Mouse (Mus musculus): Measurements from ENCODE around the gene Myo10. TPM values are rescaled to one million over a fixed set of nuclear protein-coding genes. Genes with fewer than 3 reads are reported as not detected.

Gene Myo10
- polyA plus RNA-seq, 1 experiment from 2014 or later: 40.5 TPM

DNA sequence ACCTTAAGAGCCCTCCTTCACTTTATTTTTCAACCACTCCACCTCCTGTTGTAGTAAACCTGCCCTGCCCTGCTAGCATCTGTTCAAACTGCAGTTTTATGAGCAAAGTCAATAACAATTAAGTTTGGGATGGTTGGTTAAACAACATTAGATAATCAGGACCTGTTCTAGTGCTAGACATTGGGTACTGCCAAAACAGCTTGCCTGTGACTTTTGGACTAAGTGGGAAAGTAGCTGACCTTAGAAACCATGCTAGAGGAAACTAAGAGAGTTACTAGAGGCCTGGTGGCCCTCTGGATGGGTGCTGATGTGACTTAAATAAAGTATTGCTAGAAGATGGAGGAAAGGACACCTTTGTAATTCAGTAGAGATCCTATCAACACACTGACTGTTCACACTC is 199.7 kb downstream of the Myo10 start:
- no peak for ATAC-seq (replicated peaks; ENCODE audit: low FRiP score)
- Histone ChIP-seq H3K36me3 (no peaks in the 10 kb centered on the region), H3K9ac (no peak overlapping the region), H3K9me3 (replicated peaks) (no peaks in the 10 kb centered on the region), H3K27me3 (no peaks in the 10 kb centered on the region), H3K27ac (no peak overlapping the region), H3K4me1 (no peaks in the 10 kb centered on the region), H3K4me3 (replicated peaks) (no peak overlapping the region), H3K4me2 (no peak overlapping the region)

DNA sequence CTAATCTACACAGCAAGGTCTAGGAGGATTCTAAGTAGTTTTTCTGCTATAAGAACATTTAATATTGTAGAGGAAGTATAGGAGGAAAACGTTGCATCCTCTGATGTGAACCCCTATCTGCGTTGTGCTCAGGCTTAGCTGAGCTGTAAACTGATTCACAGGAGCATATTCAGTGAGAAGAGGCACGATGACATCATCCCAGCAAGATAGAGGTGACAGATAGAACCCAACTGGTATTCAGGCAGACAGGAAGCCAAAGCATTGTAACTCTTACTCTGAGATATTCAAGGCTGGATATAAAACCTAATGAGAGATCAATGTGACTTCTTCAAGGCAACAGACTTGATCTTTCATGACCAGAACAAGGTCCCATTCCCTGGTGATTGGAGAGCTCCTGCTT is 200.3 kb downstream of the Myo10 start:
- WGBS: 56% methylated on average over 3 of the region's 3 CpGs
- ATAC-seq (replicated peaks; ENCODE audit: low FRiP score): no peak
- H3K36me3 ChIP-seq: no peaks in the 10 kb centered on the region

DNA sequence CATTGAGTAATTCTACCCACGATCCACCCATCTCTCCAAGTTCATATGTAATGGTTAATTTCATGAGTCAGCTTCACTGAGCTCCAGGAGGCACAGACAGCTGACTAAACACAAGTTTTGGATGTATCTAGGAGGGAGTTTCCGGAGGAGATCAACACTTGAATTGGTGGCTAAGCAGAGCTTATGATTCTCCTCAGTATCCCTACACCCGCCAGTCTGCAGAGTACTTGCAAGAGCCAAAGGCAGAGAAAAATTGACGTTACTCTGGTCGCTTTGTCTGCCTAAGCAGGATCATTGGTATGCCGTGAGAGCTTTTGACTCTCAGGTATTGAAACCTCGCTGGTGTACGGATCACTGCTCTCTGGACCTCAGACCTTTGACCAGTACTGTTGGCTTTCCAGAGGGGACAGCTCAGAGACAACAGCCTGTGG is 204.2 kb downstream of the Myo10 start:
- no peak overlapping the region for H3K4me2 ChIP-seq
- no peaks in the 10 kb centered on the region for H3K36me3 ChIP-seq
- no peaks in the 10 kb centered on the region for H3K27me3 ChIP-seq
- WGBS: 68% methylated on average over 8 of the region's 8 CpGs
- peak overlapping the region; percentile 14; the same call in 1 of the 2 replicates for H3K27ac ChIP-seq
- no peak overlapping the region for H3K4me3 ChIP-seq (replicated peaks)
- no peaks in the 10 kb centered on the region for H3K9me3 ChIP-seq (replicated peaks)
- no peak overlapping the region for H3K9ac ChIP-seq
- H3K4me1 ChIP-seq: 0 out of 2 replicates have a peak, but pooled peaks cover 5% of the 10 kb centered on the region
- peak; percentile 77 for ATAC-seq (replicated peaks; ENCODE audit: low FRiP score)

More for the DNA sequence above, 200.3 kb downstream of the Myo10 start:
- Histone ChIP-seq H3K9me3 (replicated peaks) (no peaks in the 10 kb centered on the region), H3K4me3 (replicated peaks) (no peak overlapping the region), H3K27ac (no peak overlapping the region), H3K27me3 (no peaks in the 10 kb centered on the region), H3K4me2 (no peak overlapping the region), H3K9ac (no peak overlapping the region), H3K4me1 (no peaks in the 10 kb centered on the region)

DNA sequence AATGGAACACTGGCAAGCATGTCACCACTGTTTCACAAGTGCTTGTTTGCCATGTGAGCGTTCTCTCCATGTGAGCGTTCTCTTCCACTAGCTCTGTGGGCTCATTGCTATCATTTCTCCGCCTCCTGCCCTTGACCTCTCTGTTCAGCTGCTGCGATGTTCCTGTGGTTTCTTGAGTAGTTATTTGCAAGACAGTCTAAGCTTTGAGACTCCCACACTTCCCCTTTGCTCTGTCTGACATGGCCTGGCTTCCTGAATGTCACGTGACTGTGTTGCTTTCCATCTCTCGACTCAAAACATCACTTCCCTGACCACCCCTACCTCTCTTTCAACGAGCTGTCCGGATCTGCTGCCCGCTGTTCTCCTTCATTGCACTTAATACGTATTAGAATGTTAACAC is 206.1 kb downstream of the Myo10 start:
- Histone ChIP-seq H3K9me3 (replicated peaks) (no peaks in the 10 kb centered on the region), H3K9ac (no peak overlapping the region), H3K4me1 (0 out of 2 replicates have a peak, but pooled peaks cover 5% of the 10 kb centered on the region), H3K4me2 (no peak overlapping the region), H3K36me3 (no peaks in the 10 kb centered on the region), H3K27ac (no peak overlapping the region), H3K4me3 (replicated peaks) (no peak overlapping the region), H3K27me3 (no peaks in the 10 kb centered on the region)
- no peak for ATAC-seq (replicated peaks; ENCODE audit: low FRiP score)
- 57% methylated on average over 10 of the region's 10 CpGs for WGBS

GRCm38 (mm10) chr15:25830426-25830825 is 208.1 kb downstream of the Myo10 start:
- Histone ChIP-seq H3K9me3 (replicated peaks) (no peaks in the 10 kb centered on the region), H3K9ac (no peak overlapping the region), H3K27me3 (no peaks in the 10 kb centered on the region), H3K36me3 (no peaks in the 10 kb centered on the region), H3K4me2 (no peak overlapping the region), H3K27ac (0 out of 2 replicates have a peak overlapping the region, but pooled peaks have one; percentile 5), H3K4me3 (replicated peaks) (no peak overlapping the region), H3K4me1 (0 out of 2 replicates have a peak, but pooled peaks cover 7% of the 10 kb centered on the region)
- 58% methylated on average over 2 of the region's 2 CpGs for WGBS
- no peak for ATAC-seq (replicated peaks; ENCODE audit: low FRiP score)

- no peaks in the 10 kb centered on the region; the same call in 1 of the 2 replicates for H3K9me3 ChIP-seq (replicated peaks)
- 69% methylated on average over 2 of the region's 2 CpGs for WGBS
- H3K27me3 ChIP-seq: no peaks in the 10 kb centered on the region
- no peak overlapping the region for H3K27ac ChIP-seq
- H3K9ac ChIP-seq: no peak overlapping the region
- H3K4me2 ChIP-seq: no peak overlapping the region
- no peak for ATAC-seq (replicated peaks; ENCODE audit: low FRiP score)
- H3K4me3 ChIP-seq (replicated peaks): no peak overlapping the region
- H3K4me1 ChIP-seq: 0 out of 2 replicates have a peak, but pooled peaks cover 2% of the 10 kb centered on the region
- no peaks in the 10 kb centered on the region for H3K36me3 ChIP-seq
Observed at GRCm38 (mm10) chr15:25834282-25834681, 212.0 kb downstream of the Myo10 start.

DNA sequence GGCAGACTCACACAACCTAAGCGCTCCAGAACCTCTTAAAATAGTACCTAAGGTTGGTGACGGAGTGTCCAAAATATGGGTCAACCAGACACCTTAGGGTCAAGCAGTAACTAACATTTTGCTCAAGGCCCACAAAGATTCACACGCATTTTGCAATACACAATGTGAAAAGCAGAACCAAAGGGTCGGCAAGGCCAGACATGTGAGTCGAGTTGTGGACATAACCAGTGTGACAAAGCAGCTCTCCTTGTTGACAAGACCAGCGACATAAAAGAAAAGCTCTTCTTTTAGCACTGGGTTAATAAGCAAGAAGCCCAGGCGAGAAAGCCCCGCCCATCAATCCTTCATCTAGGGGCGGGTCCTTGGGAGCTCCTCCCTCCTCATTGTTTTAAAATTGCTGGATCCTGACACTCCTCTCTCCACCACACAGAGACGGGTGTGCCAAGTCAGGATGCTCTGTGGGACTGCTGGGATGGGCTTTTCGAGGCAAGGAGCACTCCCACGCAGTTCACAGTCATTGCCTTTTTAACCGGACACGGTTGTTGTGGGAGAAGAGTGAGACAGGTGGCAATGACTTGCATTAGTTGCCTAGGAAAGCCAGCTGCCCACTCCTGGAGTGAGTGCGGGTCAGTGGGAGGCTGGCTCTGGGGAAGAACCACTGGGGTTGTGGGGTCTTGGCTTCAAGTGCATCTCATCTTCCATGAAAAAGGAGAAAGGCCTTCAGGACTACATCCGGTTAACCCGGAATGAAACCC is 212.8 kb downstream of the Myo10 start:
- Histone ChIP-seq H3K9ac (no peak overlapping the region), H3K4me2 (no peak overlapping the region), H3K36me3 (no peaks in the 10 kb centered on the region), H3K27ac (no peak overlapping the region), H3K4me3 (replicated peaks) (no peak overlapping the region), H3K4me1 (0 out of 2 replicates have a peak, but pooled peaks cover 2% of the 10 kb centered on the region), H3K27me3 (no peaks in the 10 kb centered on the region), H3K9me3 (replicated peaks) (no peaks in the 10 kb centered on the region; the same call in 1 of the 2 replicates)
- WGBS: 74% methylated on average over 17 of the region's 17 CpGs
- ATAC-seq (replicated peaks; ENCODE audit: low FRiP score): peak; percentile 55; the same call in 1 of the 2 replicates

GRCm38 (mm10) chr15:25842462-25843085 is 220.2 kb downstream of the Myo10 start:
- WGBS: 16% methylated on average over 16 of the region's 16 CpGs
- peak; percentile 61 for ATAC-seq (replicated peaks; ENCODE audit: low FRiP score)
- Histone ChIP-seq H3K27ac (0 out of 2 replicates have a peak overlapping the region, but pooled peaks have one; percentile 0), H3K4me1 (peaks cover 11% of the 10 kb centered on the region), H3K4me2 (peak overlapping the region; percentile 81), H3K9me3 (replicated peaks) (no peaks in the 10 kb centered on the region; the same call in 1 of the 2 replicates), H3K9ac (peak overlapping the region; percentile 53), H3K27me3 (peaks cover 22% of the 10 kb centered on the region), H3K4me3 (replicated peaks) (peak overlapping the region; percentile 60), H3K36me3 (no peaks in the 10 kb centered on the region)

- H3K9me3 ChIP-seq (replicated peaks): no peaks in the 10 kb centered on the region
- H3K4me1 ChIP-seq: peaks cover 11% of the 10 kb centered on the region
- peak within 1 kb of the TSS; percentile 60 for H3K4me3 ChIP-seq (replicated peaks)
- H3K4me2 ChIP-seq: peak within 1 kb of the TSS; percentile 81
- peak within 1 kb of the TSS; percentile 53 for H3K9ac ChIP-seq
- peaks cover 22% of the 10 kb centered on the region for H3K27me3 ChIP-seq
- peak; percentile 86 for ATAC-seq (replicated peaks; ENCODE audit: low FRiP score)
- no peaks in the 10 kb centered on the region for H3K36me3 ChIP-seq
- peak within 1 kb of the TSS; percentile 66 for H3K27ac ChIP-seq
- under 1% methylated on average over 71 of the region's 72 CpGs for WGBS
Observed at GRCm38 (mm10) chr15:25843086-25843991, 221.0 kb downstream of the Myo10 start, which contains the start of gene Retreg1. Gene Retreg1 (plus strand): TSS chr15:25843180.

DNA sequence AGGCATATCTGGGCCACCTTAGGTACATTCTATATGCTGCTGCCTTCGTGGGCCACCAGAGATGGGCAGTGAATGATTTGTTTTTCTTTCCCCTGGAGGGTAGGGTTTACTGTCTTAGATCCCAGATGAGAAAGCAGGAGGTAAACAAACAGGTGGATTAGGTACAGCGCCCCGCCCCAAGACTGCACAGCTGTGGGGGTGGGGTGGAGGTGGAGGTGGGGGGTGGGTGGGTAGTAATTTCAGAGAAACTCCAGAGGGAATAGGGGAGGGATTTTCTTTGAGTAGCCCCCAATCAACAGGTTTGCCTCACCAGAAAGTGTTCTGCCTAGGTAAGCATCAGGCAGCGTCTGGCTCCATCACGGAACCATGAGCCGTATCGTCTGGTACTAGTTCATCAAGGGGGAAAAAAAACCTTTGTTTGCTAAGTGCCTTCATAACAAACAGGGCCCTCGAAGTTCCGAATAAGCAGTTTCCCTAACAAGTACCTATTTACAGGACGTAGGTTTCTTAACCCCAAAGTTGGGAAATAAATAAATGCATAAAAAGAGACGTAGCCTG is 221.8 kb downstream of the Myo10 start:
- Histone ChIP-seq H3K36me3 (no peaks in the 10 kb centered on the region), H3K4me2 (peak overlapping the region; percentile 81), H3K27me3 (peaks cover 22% of the 10 kb centered on the region), H3K27ac (peak overlapping the region; percentile 66; the same call in 1 of the 2 replicates), H3K4me3 (replicated peaks) (peak overlapping the region; percentile 60), H3K9ac (no peak overlapping the region), H3K9me3 (replicated peaks) (no peaks in the 10 kb centered on the region), H3K4me1 (peaks cover 11% of the 10 kb centered on the region)
- WGBS: 14% methylated on average over 11 of the region's 11 CpGs
- peak; percentile 26 for ATAC-seq (replicated peaks; ENCODE audit: low FRiP score)

- no peaks in the 10 kb centered on the region for H3K36me3 ChIP-seq
- H3K4me3 ChIP-seq (replicated peaks): peak overlapping the region; percentile 60; the same call in 1 of the 2 replicates
- WGBS: 51% methylated on average over 4 of the region's 4 CpGs
- H3K27me3 ChIP-seq: peaks cover 22% of the 10 kb centered on the region
- no peak for ATAC-seq (replicated peaks; ENCODE audit: low FRiP score)
- H3K9ac ChIP-seq: no peak overlapping the region
- H3K4me2 ChIP-seq: peak overlapping the region; percentile 81
- H3K4me1 ChIP-seq: peaks cover 11% of the 10 kb centered on the region
- H3K9me3 ChIP-seq (replicated peaks): no peaks in the 10 kb centered on the region
- no peak overlapping the region for H3K27ac ChIP-seq
Observed at GRCm38 (mm10) chr15:25844771-25845170, 222.4 kb downstream of the Myo10 start.
